ENCODE assay signal across 23 mouse cellular contexts in the genomic region with DNA sequence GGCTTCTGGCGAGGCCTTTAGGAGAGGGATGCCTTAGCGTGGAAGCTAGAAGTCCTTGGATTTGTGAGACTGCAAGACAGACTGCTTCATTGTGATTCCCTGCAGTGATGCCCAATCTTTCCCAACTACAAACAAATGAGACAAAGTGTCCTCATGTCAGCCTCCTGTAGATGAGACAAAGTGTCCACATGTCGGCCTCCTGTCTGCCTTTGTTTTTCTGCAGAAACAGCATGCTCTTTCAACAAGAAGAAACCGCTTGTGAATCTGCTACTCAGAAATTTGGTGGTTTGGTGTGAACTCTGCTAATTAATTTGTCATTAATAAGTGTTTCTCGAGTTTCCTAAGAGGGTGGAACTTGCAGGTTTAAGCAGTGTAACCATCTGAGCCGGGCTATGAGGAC. TPM values are rescaled to one million over a fixed set of nuclear protein-coding genes. Genes with fewer than 3 reads are reported as not detected.
A peak's percentile ranks its signal among the peaks of the same experiment; 100 is the strongest.
DNase-seq lines count a peak whose midpoint lies in the region; ATAC-seq and TF ChIP-seq lines count a peak whose summit lies in the region.
"Had no signal": no experiment of that assay in that cellular context is flagged by ENCODE, and none has a peak within 500 bp of the region (broad histone marks: within the 10 kb centered on the region; RNA-seq: fewer than 3 reads in every experiment).

No protein-coding gene starts in this region.

- peaks cover 42% of the 10 kb centered on the region for H3K4me1 ChIP-seq in forebrain, embryonic 13.5 days
- peaks cover 24% of the 10 kb centered on the region for H3K4me1 ChIP-seq in forebrain, embryonic 12.5 days
- H3K4me1 ChIP-seq in cortical plate, adult 2 months (ENCODE audit: control insufficient read depth, insufficient read depth, low read length), result peaks cover 10% of the 10 kb centered on the region
- no peaks in the 10 kb centered on the region for H3K4me1 ChIP-seq in hindbrain, postnatal 0 days (ENCODE audit: insufficient read depth, low read length)
- H3K4me1 ChIP-seq: midbrain, embryonic 12.5 days had no signal

- H3K4me2 ChIP-seq in forebrain, embryonic 13.5 days, result no peak overlapping the region
- no peak overlapping the region for H3K4me2 ChIP-seq in forebrain, embryonic 12.5 days
- no peak overlapping the region for H3K4me2 ChIP-seq in hindbrain, postnatal 0 days (ENCODE audit: low read depth, low read length)
- H3K4me2 ChIP-seq: heart, embryonic 15.5 days; lung, embryonic 15.5 days; midbrain, embryonic 12.5 days; neural tube, embryonic 13.5 days had no signal

- peak in 1 of 2 experiments; percentile 27 for DNase-seq in layer of hippocampus, adult 2 months (ENCODE audit: low spot score in 2 of 2)
- no peak for DNase-seq in layer of hippocampus, adult 8-10 months (ENCODE audit: low spot score in 2 of 2)
- DNase-seq in hindbrain, postnatal 0 days (ENCODE audit: low spot score), result peak; percentile 25
- no peak for DNase-seq in urinary bladder, adult 2 months (ENCODE audit: low spot score)
- DNase-seq: adrenal gland, postnatal 36 days; cerebellum, postnatal 25 days; gastrocnemius, postnatal 10 days; heart, adult 18-20 months; kidney, adult 11 months; layer of hippocampus, postnatal 36 days; thymus, adult 18-20 months; thymus, postnatal 4 days had no signal

- peak overlapping the region; percentile 31; the same call in 1 of the 2 replicates for H3K27ac ChIP-seq in forebrain, embryonic 13.5 days
- no peak overlapping the region for H3K27ac ChIP-seq in forebrain, embryonic 12.5 days
- peak overlapping the region; percentile 84 for H3K27ac ChIP-seq in layer of hippocampus, adult 2 months
- H3K27ac ChIP-seq in cortical plate, adult 2 months (ENCODE audit: insufficient read depth, low read length), result peak overlapping the region; percentile 3; the same call in 1 of the 2 replicates
- H3K27ac ChIP-seq in hindbrain, postnatal 0 days, result peak overlapping the region; percentile 32; the same call in 1 of the 2 replicates
- H3K27ac ChIP-seq: heart, embryonic 15.5 days; kidney, postnatal 0 days; liver, embryonic 14.5 days; lung, embryonic 15.5 days; macrophage; midbrain, embryonic 12.5 days; neural tube, embryonic 13.5 days had no signal

- no peak overlapping the region for H3K4me3 ChIP-seq in forebrain, embryonic 13.5 days
- no peak overlapping the region for H3K4me3 ChIP-seq in forebrain, embryonic 12.5 days (replicated peaks)
- no peak overlapping the region for H3K4me3 ChIP-seq in layer of hippocampus, adult 2 months
- H3K4me3 ChIP-seq in cortical plate, adult 2 months (ENCODE audit: insufficient read depth, low read length), result no peak overlapping the region
- no peak overlapping the region for H3K4me3 ChIP-seq in hindbrain, postnatal 0 days (ENCODE audit: low read length)
- H3K4me3 ChIP-seq: heart, embryonic 15.5 days; lung, embryonic 15.5 days; midbrain, embryonic 12.5 days; neural tube, embryonic 13.5 days had no signal

- peaks cover 25% of the 10 kb centered on the region for H3K27me3 ChIP-seq in forebrain, embryonic 13.5 days
- H3K27me3 ChIP-seq in forebrain, embryonic 12.5 days, result peaks cover 32% of the 10 kb centered on the region
- H3K27me3 ChIP-seq in hindbrain, postnatal 0 days (ENCODE audit: insufficient read depth, low read length), result no peaks in the 10 kb centered on the region
- H3K27me3 ChIP-seq: CH12.LX; heart, embryonic 15.5 days; lung, embryonic 15.5 days; neural tube, embryonic 13.5 days had no signal

- H3K9ac ChIP-seq in forebrain, embryonic 13.5 days, result no peak overlapping the region
- no peak overlapping the region for H3K9ac ChIP-seq in forebrain, embryonic 12.5 days
- H3K9ac ChIP-seq in hindbrain, postnatal 0 days (replicated peaks; ENCODE audit: low read length), result no peak overlapping the region
- H3K9ac ChIP-seq: heart, embryonic 15.5 days; liver, embryonic 14.5 days; lung, embryonic 15.5 days; midbrain, embryonic 12.5 days; neural tube, embryonic 13.5 days had no signal

- TF ChIP-seq CTCF in layer of hippocampus, adult 2 months (conservative IDR thresholded peaks at IDR 0.05), result no peak
- TF ChIP-seq CTCF in cortical plate, adult 2 months (IDR thresholded peaks at IDR 0.05; ENCODE audit: extremely low read depth, insufficient read depth, low read length), result no peak
- no peak for TF ChIP-seq CTCF in hindbrain, postnatal 0 days (IDR thresholded peaks at IDR 0.05; ENCODE audit: low read depth)

- ATAC-seq in forebrain, embryonic 13.5 days, result no peak
- no peak for ATAC-seq in forebrain, embryonic 12.5 days (ENCODE audit: low FRiP score)
- no peak for ATAC-seq in hindbrain, postnatal 0 days

- no peak for TF ChIP-seq POLR2A in cortical plate, adult 2 months (IDR thresholded peaks at IDR 0.05; ENCODE audit: extremely low read depth, insufficient read depth, low read length)

- H3K36me3 ChIP-seq in forebrain, embryonic 13.5 days (ENCODE audit: poor library complexity, severe bottlenecking), result no peaks in the 10 kb centered on the region
- H3K36me3 ChIP-seq in forebrain, embryonic 12.5 days (replicated peaks), result no peaks in the 10 kb centered on the region
- H3K36me3 ChIP-seq in hindbrain, postnatal 0 days (ENCODE audit: insufficient read depth, low read length), result no peaks in the 10 kb centered on the region
- H3K36me3 ChIP-seq: heart, embryonic 15.5 days; lung, embryonic 15.5 days; midbrain, embryonic 12.5 days; neural tube, embryonic 13.5 days had no signal

- WGBS in forebrain, embryonic 13.5 days, result 42% methylated on average over 6 of the region's 6 CpGs
- WGBS in forebrain, embryonic 12.5 days, result 55% methylated on average over 6 of the region's 6 CpGs
- 29% methylated on average over 6 of the region's 6 CpGs for WGBS in hindbrain, postnatal 0 days

- no peaks in the 10 kb centered on the region for H3K9me3 ChIP-seq in forebrain, embryonic 13.5 days (replicated peaks)
- no peaks in the 10 kb centered on the region for H3K9me3 ChIP-seq in forebrain, embryonic 12.5 days
- H3K9me3 ChIP-seq in hindbrain, postnatal 0 days (ENCODE audit: low read length), result no peaks in the 10 kb centered on the region
- H3K9me3 ChIP-seq: heart, embryonic 15.5 days; lung, embryonic 15.5 days; midbrain, embryonic 12.5 days; neural tube, embryonic 13.5 days had no signal

RNA-seq across cellular contexts. Expression of a gene that starts 53.6 kb away (rescaled TPM):
- 34.9 and 36.3 TPM in 2 replicates for polyA plus RNA-seq in forebrain, embryonic 13.5 days (2015; fragmentation: Nextera tagmentation; extraction: Ambion mirVana)
- polyA plus RNA-seq in forebrain, embryonic 12.5 days (2016; fragmentation: Nextera tagmentation; extraction: Ambion mirVana), result 40.9 and 41.2 TPM in 2 replicates
- total RNA-seq in layer of hippocampus, adult 2 months (2021), result 10 to 100 TPM; 55.6 to 56.3 TPM
- 10 to 100 TPM; 40.5 to 50.5 (median 48.8) TPM for total RNA-seq in layer of hippocampus, adult 8-10 months (2022)
- 29.0 and 29.5 TPM in 2 replicates for polyA plus RNA-seq in cortical plate, adult 2 months (2012; rRNA removed)
- total RNA-seq in hindbrain, postnatal 0 days (2014; rRNA removed), result 65.1 and 65.6 TPM in 2 replicates
- 28.9 and 32.2 TPM in 2 replicates for polyA plus RNA-seq in hindbrain, postnatal 0 days (2015; fragmentation: Nextera tagmentation; extraction: Ambion mirVana)
- polyA plus RNA-seq in urinary bladder, adult 2 months (2012; rRNA removed), result 30.4 and 32.4 TPM in 2 replicates
